Mouse (Mus musculus): Measurements from ENCODE around the gene Wt1. TPM values are rescaled to one million over a fixed set of nuclear protein-coding genes. Genes with fewer than 3 reads are reported as not detected.

The Wt1 gene
- 0.53 TPM in 1 of 3 replicates, not detected in the others for total RNA-seq (2017)

DNA sequence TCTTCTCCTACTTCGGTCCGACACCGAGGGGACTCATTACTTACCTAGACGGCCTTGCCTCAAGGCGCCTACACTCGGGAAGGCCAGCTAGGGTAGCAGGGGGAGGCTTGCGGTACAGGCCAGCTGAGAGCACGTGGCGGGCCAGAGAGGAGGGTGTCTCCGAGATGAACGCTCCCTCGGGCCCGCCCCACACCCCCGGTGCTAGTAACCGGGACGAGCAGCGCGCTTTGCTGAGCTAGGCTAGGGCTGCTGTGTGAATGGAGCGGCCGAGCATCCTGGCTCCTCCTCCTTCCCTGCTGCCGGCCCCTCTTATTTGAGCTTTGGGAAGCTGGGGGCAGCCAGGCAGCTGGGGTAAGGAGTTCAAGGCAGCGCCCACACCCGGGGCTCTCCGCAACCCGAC, at the start of gene Wt1:
Wt1 (plus strand) TSS at position 251 of the 400 bp plus-strand sequence.
- ATAC-seq (replicated peaks; ENCODE audit: insufficient number of reproducible peaks, low FRiP score, low TSS enrichment, poor library complexity, severe bottlenecking): no peak

DNA sequence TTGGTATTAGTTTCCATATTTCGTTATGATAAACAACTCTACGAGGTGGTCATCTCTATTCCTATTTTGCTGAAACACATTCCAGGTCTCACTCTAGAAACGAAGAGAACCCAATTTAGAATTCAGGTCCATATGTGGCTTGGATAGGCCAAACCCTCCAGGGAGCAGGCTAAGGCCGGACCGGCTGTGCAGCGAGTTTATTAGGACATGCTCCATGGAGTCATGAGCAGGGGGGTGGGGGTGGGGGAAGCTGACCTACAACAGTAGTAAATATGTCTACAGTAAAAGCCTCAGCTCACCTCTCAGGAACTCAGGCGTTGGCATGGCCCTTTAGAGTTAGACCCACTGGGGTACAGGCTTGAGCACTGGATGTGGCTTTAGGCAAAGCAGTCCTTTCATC, 49.2 kb upstream of the Wt1 start:
- no peak for ATAC-seq (replicated peaks; ENCODE audit: insufficient number of reproducible peaks, low FRiP score, low TSS enrichment, poor library complexity, severe bottlenecking)

DNA sequence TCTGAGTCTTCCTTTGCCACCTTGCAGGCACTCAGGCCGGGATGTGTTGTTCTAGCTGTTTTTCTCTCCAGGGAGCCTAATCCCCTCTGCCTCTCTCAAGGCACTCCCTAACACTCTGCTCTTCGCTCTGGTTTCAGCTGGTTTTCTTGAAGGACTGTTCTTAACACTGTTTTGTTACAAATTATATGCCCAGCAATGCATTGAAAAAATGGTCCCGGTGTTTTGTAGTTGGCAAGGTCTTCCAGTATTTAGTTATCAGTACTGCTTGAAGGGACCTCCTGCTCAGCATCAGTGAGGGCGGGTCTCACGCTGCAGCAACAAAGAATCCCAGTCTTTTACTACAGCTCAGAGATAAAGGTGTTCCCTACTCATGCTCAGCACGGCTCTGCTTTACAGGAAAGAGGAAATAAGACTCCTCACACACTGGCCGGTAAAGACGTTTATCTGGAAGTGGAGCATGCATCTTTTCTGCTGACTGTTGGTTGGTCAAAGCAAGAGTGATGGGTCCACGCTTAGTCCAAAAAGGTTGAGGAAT, 44.0 kb upstream of the Wt1 start:
- no peak for ATAC-seq (replicated peaks; ENCODE audit: insufficient number of reproducible peaks, low FRiP score, low TSS enrichment, poor library complexity, severe bottlenecking)

DNA sequence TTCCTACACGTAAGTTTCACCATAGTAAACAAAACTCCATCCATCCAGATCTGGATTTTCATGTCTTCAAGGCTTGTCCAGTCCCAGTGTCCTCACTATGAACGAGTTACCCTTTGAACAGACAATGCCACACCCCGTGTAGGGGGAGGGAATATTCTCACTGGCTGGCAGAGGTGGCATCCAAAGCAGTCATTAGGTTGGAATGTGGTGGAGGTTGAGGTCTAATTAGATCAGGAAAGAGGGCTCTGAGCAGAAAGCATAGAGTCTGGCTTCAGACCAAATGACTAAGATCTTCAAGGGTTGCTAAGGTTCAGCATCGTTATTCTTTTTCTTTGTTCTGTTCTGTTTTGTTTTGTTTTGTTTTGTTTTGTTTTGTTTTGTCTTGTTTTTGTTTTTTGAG, 42.3 kb upstream of the Wt1 start:
- ATAC-seq (replicated peaks; ENCODE audit: insufficient number of reproducible peaks, low FRiP score, low TSS enrichment, poor library complexity, severe bottlenecking): no peak

DNA sequence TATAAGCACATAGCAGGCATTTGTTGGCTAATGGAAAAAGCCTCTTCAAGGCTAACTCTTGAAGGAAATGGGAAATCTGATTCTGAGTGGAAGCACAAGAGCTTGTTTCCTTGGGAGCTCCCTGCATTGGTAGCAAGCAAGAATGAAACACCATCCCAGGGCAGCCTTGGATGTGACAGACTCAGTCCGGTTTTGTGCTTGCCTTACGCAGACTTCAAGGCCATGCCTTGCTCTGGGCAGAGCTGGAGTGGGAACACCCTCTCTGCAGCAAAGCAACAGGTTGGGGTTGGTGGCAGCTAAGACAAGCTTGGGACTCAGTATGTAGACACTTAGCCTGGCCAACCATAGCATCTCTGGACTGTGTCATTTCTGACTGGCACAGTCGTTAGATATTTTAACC, 40.2 kb upstream of the Wt1 start:
- ATAC-seq (replicated peaks; ENCODE audit: insufficient number of reproducible peaks, low FRiP score, low TSS enrichment, poor library complexity, severe bottlenecking): no peak

DNA sequence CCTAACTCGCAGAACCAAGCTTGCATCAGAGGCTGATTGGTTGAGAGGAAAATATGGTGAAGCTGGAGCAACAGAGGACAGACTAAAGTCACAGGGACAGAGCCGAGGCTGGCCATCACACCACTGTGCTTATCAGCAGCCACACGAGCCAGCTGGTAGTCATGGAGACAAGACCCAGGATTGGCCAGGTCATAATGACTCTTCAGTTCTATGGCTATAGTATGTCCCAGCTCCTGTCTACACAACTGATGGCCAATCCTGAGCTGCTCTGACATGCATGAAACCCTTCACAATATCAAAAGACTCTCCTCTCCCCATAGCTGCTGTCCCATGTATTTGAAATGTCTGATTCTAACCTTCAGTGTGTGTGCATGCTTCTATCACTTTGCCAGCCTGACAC, 38.3 kb upstream of the Wt1 start:
- no peak for ATAC-seq (replicated peaks; ENCODE audit: insufficient number of reproducible peaks, low FRiP score, low TSS enrichment, poor library complexity, severe bottlenecking)

DNA sequence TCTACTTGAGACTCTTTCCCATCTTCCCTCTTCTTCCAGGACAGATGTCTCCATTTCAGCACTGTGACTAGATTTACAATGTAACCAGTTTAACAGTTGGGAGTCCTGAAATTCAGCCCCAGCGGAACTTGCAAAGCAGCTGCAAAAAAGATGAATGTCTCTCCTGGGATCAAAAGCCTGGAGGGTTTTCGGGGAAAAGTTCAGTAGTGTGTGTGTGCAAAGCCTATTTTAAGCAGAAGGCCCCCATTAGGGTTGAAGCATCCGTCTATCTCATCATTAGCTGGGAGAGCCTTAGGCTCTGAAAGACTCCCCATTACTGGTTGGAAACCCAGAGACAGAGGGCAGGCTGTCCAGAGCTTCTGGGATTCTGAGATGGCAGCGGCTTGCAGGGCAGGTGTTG, 37.2 kb upstream of the Wt1 start:
- no peak for ATAC-seq (replicated peaks; ENCODE audit: insufficient number of reproducible peaks, low FRiP score, low TSS enrichment, poor library complexity, severe bottlenecking)

DNA sequence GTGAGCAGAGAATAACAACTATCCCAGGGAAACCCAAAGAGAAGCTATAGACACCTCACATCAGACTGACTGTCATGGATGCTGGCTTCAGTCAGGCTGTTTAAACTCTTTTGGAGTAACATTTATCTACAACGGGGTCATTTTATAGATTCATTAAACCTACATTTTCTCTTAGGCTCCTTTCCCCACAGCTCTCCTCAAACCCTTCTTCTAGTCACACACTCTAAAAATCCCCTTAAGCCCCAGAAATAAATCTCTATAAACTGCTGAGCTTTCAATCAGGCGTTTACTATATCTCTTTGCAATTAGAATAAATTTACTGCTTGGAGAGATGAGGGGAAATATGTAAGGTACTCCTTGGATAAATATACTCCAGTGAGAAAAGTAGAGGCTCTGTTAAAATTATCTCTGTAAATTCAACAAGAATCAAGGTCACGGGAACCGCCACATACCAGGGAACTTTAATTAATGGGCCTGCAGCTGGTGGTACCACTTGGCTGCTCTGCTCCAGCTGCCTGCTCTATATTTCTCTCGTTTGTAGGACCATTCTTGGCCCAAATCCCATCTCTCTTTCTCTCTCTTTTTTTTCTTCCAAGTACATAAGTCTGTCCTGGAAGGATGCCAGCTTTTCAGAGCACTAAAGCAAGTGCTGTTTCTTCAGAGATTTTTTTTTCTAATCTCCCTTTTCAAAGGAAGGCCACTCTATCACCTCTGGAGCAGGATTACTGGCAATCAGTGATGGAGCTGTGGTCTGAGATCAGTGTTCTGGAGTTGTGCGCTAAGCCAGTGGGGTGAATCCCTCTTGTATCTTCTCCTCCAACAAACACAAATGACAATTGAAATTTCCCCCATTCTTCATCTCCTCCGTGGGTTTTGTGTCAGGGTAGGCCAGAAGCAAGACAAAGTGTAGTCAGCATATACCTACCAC, 36.5 kb upstream of the Wt1 start:
- ATAC-seq (replicated peaks; ENCODE audit: insufficient number of reproducible peaks, low FRiP score, low TSS enrichment, poor library complexity, severe bottlenecking): no peak

- ATAC-seq (replicated peaks; ENCODE audit: insufficient number of reproducible peaks, low FRiP score, low TSS enrichment, poor library complexity, severe bottlenecking): no peak
These were observed 35.3 kb upstream of the Wt1 start for GRCm38 (mm10) chr2:105090991-105091390.

DNA sequence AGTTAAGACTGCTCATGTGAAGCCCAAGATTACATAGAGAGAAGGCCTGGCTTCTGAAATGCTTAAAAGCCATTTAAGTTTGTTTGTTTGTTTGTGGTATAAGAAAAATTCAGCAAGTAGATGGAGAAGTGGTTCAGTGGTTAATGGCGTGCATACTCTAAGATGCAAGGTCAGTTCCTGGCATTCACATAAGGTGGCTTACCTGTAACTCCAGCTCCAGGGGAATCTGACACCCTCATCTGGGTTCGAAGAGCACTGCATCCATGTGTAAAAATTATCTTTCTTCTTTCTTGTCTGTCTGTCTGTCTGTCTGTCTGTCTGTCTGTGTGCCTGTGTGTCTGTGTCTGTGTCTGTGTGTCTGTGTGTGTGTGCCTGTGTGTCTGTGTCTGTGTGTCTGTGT, 34.6 kb upstream of the Wt1 start, which contains the start of gene Gm11060:
Gm11060 (plus strand) TSS at position 301 of the 400 bp plus-strand sequence.
- no peak for ATAC-seq (replicated peaks; ENCODE audit: insufficient number of reproducible peaks, low FRiP score, low TSS enrichment, poor library complexity, severe bottlenecking)

GRCm38 (mm10) chr2:105097294-105097953, 28.9 kb upstream of the Wt1 start:
- no peak for ATAC-seq (replicated peaks; ENCODE audit: insufficient number of reproducible peaks, low FRiP score, low TSS enrichment, poor library complexity, severe bottlenecking)

DNA sequence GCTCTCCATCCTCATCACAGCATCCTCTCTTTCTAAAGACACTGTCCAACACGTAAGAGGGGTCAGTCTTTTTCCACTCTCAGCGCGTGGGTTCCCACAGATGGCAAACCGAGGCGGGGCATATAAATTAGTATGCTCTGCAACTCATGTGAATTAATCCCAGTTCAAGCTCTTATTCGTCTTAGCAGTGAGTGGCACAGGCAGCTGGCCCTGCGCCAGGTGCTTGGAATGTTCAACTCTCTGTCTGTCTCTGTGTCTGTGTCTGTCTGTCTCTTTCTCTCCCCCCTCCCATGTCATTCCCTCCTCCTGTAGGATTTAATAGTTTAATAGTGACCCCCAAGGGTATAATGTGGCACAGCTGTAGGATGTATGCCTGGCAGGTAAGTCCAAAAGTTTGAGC, 26.9 kb upstream of the Wt1 start:
- ATAC-seq (replicated peaks; ENCODE audit: insufficient number of reproducible peaks, low FRiP score, low TSS enrichment, poor library complexity, severe bottlenecking): no peak

GRCm38 (mm10) chr2:105100541-105100940, 25.8 kb upstream of the Wt1 start:
- ATAC-seq (replicated peaks; ENCODE audit: insufficient number of reproducible peaks, low FRiP score, low TSS enrichment, poor library complexity, severe bottlenecking): no peak

DNA sequence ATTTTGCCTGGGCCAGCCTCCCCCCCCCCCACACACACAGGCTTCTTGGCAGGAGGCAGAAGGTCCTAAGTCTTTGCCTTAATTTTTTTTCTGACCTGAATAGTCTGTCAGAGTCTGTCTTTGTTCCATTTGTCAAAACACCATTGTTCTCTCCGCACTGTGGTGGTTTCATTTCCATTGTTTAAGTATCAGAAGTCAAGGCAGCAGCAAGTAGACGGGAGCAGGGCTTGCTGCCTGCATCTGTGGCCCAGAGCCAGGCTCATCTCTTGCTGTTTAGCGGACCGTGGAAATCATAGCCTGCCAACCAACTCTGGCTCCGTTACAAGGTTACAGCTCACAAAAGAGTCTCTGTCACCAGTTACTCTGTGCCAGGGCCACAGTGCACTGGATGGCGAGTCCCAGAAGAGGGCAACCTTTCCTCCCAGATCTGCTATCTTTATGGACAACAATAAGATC, 17.6 kb upstream of the Wt1 start:
- no peak for ATAC-seq (replicated peaks; ENCODE audit: insufficient number of reproducible peaks, low FRiP score, low TSS enrichment, poor library complexity, severe bottlenecking)

DNA sequence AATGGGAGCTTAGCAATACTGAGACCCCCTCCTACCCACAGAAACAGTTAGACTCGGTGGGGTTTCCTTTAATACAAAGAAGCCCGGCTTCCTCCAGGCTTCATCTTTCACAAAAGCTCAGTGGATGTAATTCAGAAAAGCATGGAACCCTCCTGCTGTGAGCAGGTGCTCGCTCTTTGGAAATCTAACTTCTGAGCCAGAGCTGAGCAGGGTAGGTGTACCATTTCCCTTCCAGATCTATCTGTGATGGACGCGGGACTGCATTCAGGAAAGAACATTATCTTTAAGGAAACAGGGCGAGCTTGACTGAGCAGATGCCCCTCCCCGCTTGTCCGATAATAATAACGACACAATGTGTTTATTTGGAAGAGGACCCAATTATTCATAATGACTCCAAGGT, 12.3 kb upstream of the Wt1 start:
- no peak for ATAC-seq (replicated peaks; ENCODE audit: insufficient number of reproducible peaks, low FRiP score, low TSS enrichment, poor library complexity, severe bottlenecking)

DNA sequence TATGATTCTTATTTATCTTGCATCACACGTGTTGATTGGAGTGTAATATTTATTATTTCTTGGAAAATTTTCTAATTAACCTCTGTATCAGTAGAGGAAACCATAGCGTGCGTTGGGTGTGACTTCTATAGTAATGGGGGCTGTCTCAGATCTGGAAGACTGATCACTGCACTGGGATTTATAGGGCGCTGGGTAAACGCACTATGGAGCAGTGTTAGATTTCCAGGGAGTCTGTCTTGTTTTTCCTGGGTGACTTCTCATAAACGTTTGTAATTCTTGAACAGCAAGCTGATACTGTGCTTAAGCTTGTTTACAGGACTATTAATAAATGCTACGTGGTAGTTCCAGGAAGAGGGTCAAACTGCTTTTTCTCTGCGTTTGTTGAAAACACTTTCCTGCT, 8.7 kb upstream of the Wt1 start:
- no peak for ATAC-seq (replicated peaks; ENCODE audit: insufficient number of reproducible peaks, low FRiP score, low TSS enrichment, poor library complexity, severe bottlenecking)

GRCm38 (mm10) chr2:105122216-105122615, 4.1 kb upstream of the Wt1 start:
- ATAC-seq (replicated peaks; ENCODE audit: insufficient number of reproducible peaks, low FRiP score, low TSS enrichment, poor library complexity, severe bottlenecking): no peak

DNA sequence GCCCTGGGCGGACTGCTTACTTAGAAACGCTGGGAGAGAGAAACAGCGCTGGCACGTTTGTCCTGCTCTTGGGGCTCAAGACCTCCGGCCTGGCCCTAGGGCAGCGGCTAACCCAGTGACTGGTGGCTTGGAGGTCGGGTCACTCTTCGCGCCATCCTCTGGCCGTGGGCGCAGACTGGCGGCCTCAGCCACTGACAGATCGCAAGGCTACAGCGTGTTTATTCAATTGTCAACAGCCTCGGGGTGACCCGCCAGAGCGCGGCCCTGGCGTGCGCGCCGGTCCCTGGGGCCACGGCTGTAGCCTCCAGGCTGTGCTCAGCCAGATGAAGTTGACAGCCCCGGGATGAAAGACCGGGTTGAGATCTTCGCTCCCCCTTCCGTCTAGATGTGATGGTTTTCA, 3.4 kb upstream of the Wt1 start:
- ATAC-seq (replicated peaks; ENCODE audit: insufficient number of reproducible peaks, low FRiP score, low TSS enrichment, poor library complexity, severe bottlenecking): no peak

DNA sequence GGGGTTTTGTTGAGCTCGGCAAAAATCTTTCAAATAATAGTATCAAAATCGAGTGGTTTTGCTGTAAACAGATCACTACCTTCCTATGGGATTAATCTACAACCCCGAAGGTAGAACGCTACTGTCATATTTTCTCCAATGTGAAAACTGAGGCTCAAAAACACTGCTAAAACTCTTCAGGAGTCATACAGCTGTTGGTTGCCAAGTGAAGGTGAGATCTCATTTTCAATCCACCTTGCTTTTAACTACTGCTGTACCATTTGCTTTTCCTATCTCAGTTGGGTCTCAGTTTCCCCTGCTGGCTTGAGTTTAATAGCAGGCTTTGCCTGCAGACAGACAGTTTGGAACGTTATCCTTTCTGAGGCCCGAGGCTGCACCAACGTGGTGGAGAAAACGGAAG, 2.9 kb upstream of the Wt1 start:
- ATAC-seq (replicated peaks; ENCODE audit: insufficient number of reproducible peaks, low FRiP score, low TSS enrichment, poor library complexity, severe bottlenecking): no peak

DNA sequence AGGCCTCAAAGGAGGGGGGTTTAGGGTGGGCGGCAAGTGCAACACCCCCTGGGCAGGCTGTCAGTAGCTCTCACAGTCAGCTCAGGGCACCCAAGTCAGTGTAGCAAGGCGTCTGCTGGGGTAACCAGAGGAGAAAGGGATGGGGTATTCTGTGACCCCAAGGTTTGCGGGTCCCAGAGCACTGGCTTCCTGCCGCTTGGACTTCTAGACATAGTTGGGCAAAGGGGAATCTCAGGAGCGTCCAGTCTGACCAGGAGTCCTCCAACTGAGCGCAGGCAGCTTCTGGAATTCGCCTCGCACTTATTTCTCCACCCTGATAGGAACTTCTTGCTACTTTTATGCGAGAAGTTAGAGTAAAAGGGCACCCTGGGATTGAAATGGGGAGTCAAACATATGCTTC, 2.4 kb upstream of the Wt1 start:
- ATAC-seq (replicated peaks; ENCODE audit: insufficient number of reproducible peaks, low FRiP score, low TSS enrichment, poor library complexity, severe bottlenecking): no peak

Data from monocyte, adult 5-6 weeks (primary cell).